Mouse (Mus musculus) cerebellum, postnatal 36 days (tissue): ENCODE measurements around the gene Supt3.
A peak's percentile ranks its signal among the peaks of the same experiment; 100 is the strongest.

ENCODE experiments used
- DNase-seq, 2 experiments: peaks; one replicate each; pipeline ENCODE4 v3.0.0; 2021 to 2022; ENCODE audit warnings: mixed read lengths in 2 of 2

Gene Supt3

DNA sequence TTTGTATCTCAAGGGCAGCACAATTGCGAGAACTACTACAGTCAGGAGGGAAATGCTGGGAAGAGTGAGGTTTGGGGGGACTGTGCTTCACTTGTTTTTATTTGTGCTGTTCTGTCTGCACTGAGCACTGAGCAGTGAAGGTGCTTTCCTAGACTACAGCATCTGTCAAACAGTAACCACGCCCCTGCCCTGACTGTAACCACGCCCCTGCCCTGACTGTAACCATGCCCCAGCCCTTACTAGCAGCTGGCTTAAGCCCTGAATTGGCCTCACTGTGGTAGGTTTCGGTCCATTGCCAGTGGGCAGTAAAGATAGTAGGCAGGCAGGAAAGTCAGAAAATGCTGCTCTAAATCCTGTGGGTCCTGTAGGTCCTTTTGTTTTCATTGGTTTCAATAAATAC, 196.5 kb downstream of the Supt3 start:
- DNase-seq, result no peak

DNA sequence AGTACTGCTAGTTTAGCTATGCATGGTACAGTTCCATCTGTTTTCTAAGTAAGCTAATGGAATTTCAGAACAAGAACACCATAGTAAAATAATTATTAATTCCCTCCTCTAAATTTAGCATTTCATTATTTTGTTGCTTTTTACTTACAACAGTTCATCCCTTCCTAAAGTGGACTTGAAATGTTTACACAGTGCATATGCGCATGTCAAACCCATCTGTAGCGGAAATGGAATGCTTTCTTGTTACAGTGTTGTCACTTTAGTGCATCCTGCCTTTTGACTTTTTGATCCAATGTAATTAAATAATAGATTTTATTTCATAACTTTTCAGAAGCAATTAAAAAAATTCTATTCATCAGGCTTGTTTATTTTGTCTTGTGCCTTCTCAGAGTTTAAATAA, 200.7 kb downstream of the Supt3 start:
- no peak for DNase-seq

DNA sequence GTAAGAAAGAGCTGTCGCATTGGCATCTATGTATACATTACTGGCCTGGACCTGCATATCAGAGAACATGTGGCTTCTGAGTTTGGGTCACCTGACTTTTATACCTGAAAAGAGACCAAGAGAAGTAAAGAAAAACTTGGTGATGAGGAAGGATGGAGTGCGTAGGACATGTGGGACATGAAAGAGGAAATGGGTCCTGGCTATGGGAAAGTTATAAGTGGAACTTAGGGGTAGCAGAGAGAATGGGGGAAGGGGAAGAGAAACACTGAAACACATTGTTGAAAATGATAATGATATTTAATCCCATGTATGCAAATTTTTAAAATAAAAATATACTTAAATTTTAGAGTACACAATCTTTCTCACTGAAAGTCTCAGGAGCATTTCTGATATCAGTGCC, 211.0 kb downstream of the Supt3 start:
- DNase-seq, result no peak

DNA sequence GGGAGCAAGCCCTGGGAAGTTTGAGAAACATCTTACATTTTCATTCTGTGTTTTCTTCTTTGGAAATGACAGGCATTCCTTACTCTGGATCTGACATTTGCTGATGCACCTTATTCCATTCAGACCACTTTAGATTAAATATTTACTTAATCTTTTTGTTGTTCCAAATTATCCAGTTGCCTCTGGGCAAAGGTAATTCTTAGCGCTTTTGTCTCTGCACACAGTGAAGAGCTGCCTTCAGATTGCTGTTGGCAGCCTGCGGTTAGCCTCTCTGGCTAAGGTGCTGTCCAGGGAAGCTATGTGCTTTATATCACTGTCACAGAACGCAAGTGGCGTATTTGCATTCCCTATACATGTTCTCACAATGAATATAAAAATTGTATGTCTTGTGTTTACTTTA, 226.4 kb downstream of the Supt3 start:
- no peak for DNase-seq

- no peak for DNase-seq
Measured at GRCm38 (mm10) chr17:45004477-45005170, 227.7 kb downstream of the Supt3 start.

GRCm38 (mm10) chr17:45007461-45007860, 230.5 kb downstream of the Supt3 start:
- no peak for DNase-seq

GRCm38 (mm10) chr17:45008663-45009062, 231.7 kb downstream of the Supt3 start:
- no peak for DNase-seq

GRCm38 (mm10) chr17:45010409-45010808, 233.5 kb downstream of the Supt3 start:
- no peak for DNase-seq

DNA sequence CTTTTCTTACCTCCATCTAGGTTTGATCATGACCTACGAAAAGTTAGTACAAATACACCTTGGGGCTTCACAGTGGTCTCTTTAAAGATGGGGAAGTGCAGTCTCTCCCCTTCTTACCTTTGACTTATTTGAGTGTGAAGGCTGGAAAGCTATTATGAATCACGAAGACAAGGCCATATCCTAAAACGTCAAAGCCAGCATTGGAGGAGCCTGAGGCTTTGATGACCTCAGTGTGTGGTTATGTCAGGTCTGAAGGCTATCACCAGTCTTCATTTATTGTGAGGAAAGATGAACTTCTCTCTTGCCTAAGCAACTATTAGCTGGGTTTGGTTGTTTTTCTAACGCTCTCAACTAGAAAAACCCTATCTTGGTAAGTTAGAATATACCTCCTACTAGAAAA, 239.8 kb downstream of the Supt3 start:
- DNase-seq, result no peak

GRCm38 (mm10) chr17:45020155-45020930, 243.4 kb downstream of the Supt3 start:
- no peak for DNase-seq

- DNase-seq, result no peak
Measured at GRCm38 (mm10) chr17:45028441-45028840, 251.5 kb downstream of the Supt3 start.

GRCm38 (mm10) chr17:45029106-45029505, 252.2 kb downstream of the Supt3 start:
- no peak for DNase-seq

GRCm38 (mm10) chr17:45032209-45032608, 255.3 kb downstream of the Supt3 start:
- DNase-seq, result no peak

DNA sequence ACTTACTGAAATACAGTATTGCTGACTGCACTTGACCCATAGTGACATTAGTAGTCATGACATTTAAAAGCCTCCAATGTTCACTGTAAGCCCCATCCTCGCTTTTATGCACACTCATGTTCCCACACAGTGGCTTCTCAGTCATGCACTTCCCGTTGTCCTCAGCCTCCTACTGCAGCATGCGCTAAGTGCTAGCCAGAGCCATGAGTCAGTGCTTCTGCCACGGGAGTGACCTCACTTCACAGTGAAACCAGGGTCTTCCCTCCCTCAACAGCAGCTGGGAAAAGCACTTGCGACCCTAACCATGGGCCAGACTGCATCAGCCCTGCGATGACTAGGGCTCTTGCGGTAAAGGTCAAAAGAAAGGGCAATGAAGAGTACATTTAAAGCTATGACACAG, 256.7 kb downstream of the Supt3 start:
- no peak for DNase-seq

DNA sequence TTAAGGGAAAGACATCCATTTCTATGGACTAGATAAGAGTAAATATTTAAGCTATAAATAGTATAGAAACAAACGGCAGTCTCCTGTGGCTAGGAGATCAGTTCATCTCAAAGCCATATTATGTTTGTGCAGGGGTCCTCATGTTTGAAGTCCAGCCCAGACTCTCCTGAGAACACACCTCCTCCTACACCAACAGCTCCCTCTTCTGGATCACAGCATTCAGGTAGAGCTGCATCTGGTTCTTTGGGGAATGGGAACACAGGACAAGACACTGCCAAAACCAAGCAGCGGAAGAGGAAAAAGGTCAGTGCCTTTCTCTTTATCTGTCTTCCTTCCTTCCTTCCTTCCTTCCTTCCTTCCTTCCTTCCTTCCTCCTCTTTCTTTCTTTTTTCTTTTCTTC, 264.1 kb downstream of the Supt3 start:
- no peak for DNase-seq

DNA sequence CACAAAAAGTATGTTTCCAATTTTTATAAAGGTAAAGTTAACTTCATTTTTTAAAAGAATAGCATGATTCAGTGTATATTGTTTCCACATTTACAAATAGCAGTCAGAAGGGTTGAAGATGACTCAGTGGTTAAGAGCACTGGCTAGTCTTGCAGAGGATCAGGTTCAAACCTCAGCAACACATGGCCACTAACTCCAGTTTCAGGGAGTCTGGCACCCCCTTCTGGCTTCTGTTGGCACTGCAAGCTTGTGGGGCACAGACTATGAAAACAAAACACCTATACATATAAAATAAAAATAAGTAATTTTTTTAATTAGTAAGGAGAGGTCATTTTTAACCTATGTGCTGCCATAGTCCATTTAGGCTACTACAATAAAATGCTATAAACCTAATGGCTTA, 268.9 kb downstream of the Supt3 start:
- no peak for DNase-seq

- DNase-seq, result no peak
Measured at GRCm38 (mm10) chr17:45046583-45046982, 269.6 kb downstream of the Supt3 start.

- DNase-seq, result no peak
Measured at GRCm38 (mm10) chr17:45047236-45047635, 270.3 kb downstream of the Supt3 start.

GRCm38 (mm10) chr17:45051971-45052370, 275.0 kb downstream of the Supt3 start:
- no peak for DNase-seq

GRCm38 (mm10) chr17:45053371-45053770, 276.4 kb downstream of the Supt3 start:
- no peak for DNase-seq

GRCm38 (mm10) chr17:45054526-45054925, 277.6 kb downstream of the Supt3 start:
- DNase-seq, result no peak

DNA sequence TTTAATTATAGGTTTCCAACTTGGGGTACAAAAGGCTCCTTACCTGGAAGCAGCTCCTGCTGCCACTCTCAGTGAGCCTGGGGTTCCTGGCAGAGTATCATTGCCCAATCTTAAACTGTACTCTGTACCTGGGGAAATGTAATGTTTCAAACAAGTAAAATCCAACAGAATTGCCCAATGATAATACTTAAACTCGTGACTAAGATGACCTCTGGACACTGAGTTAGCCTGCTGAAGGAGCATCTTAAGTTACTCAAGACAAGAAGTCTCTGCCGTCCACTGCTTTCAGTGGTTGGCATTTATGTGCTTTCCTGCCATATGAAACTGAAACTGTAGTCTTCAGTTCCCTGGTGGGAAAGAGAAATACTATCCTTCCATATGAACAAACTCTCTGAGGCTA, 279.9 kb downstream of the Supt3 start:
- no peak for DNase-seq

- DNase-seq, result no peak
Measured at GRCm38 (mm10) chr17:45057780-45058179, 280.8 kb downstream of the Supt3 start.

DNA sequence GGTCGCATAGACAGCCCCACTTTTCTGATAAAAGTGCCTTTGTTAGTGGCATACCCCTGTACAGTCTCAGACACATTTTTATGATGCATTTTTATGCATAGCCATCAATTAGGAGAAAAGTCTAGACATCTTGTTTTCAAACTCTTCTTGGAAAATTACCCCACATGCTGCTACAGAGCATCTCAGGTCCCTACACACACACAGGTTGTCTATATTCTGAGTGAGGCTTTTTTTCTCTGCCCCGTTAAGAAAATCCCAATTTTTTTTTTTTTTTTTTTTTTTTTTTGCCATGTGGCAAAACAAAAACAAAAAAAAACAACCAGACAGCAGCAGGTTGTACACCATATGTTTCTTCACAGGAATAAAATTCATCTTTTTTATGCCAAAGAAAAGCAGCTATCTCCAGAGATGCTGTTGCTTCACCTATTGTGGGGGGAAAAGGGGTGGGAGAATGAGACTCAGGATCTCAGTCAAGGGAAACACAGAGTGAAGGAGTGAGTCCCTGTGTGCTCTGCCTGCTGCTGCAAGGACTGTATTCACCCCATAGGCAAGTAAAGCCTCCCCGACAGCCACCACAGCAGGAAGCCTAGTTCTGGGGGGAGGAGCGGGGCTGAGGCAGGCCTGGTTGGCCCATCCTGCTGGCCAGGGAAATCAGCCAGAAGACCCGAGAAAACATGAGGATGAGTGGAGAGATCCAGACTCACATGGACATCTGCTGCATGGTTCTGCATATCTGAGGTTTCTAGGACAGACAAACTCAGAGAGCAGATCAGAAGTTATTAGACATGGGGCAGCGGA, 281.8 kb downstream of the Supt3 start:
- DNase-seq, result peak; percentile 26 to 56
